Mouse (Mus musculus): ENCODE measurements around the gene Tsga13. TPM values are rescaled to one million over a fixed set of nuclear protein-coding genes. Genes with fewer than 3 reads are reported as not detected.
A peak's percentile ranks its signal among the peaks of the same experiment; 100 is the strongest.

The Tsga13 gene
- polyA plus RNA-seq (2016; fragmentation: Nextera tagmentation; extraction: Ambion mirVana), result not detected in 2 replicates

- ATAC-seq (ENCODE audit: low FRiP score, low read depth), result no peak
- no peaks in the 10 kb centered on the region for H3K4me1 ChIP-seq
Measured at GRCm38 (mm10) chr6:30915473-30915872, at the start of gene Tsga13. Gene Tsga13 (minus strand): TSS chr6:30915573.

DNA sequence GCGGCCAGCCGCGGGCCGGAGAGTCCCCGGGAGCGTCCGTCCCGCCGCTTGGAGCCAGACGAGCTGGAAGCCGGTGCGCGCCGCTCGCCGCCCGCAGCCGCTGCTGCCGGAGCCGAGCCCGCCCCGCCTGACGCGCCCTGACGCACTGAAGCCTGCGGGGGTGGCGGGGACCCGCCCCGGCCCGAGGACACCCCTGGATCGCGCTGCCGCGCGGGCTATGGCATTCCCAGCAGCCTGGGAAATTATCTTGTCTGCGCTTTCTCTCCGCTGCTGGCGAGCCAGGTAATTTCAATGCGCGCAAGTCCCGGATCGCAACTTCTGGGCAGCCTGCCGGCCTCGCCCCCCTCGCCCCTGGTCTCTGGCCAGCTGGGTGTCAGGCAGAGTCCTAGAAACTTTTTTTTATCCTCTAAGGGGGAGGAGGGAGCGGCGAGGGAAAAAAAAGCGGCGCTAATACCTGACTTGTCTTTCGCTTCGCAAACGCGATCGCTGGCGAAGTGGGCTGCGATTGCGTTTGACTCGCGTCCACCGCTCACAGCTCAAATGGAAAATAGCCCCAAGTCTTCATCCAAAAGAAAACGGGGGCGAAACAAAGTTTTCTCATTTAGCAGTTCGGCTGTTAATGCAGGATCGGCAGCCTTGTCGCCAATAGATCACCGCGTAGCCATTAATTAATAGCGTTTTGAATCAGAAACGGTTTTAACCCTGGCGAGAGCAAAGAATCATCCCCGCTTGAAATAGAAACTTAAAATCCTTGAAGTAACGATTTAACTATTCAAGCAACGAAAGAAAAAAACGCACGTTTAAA is 43.6 kb upstream of the Tsga13 start, which contains the start of gene Klf14:
Klf14 (minus strand) TSS at position 343 of the 805 bp plus-strand sequence.
- Histone ChIP-seq H3K9ac (peak within 1 kb of the TSS; percentile 33; the same call in 1 of the 2 replicates), H3K27ac (no peak within 1 kb of the TSS), H3K36me3 (peaks cover 3% of the 10 kb centered on the region; the same call in 1 of the 2 replicates), H3K9me3 (peaks cover 28% of the 10 kb centered on the region), H3K4me2 (replicated peaks) (peak within 1 kb of the TSS; percentile 82), H3K4me3 (peak within 1 kb of the TSS; percentile 48), H3K4me1 (peaks cover 3% of the 10 kb centered on the region; the same call in 1 of the 2 replicates), H3K27me3 (replicated peaks) (peaks cover 57% of the 10 kb centered on the region)
- ATAC-seq (ENCODE audit: low FRiP score, low read depth), result no peak
- WGBS, result under 1% methylated on average over 75 of the region's 75 CpGs

More at GRCm38 (mm10) chr6:30915473-30915872, at the start of gene Tsga13:
- Histone ChIP-seq H3K9ac (no peak within 1 kb of the TSS), H3K27me3 (replicated peaks) (no peaks in the 10 kb centered on the region), H3K4me2 (replicated peaks) (no peak within 1 kb of the TSS), H3K4me3 (no peak within 1 kb of the TSS), H3K9me3 (no peaks in the 10 kb centered on the region), H3K27ac (no peak within 1 kb of the TSS), H3K36me3 (no peaks in the 10 kb centered on the region)
- WGBS, result 97% methylated on average over 2 of the region's 2 CpGs

- H3K9me3 ChIP-seq, result peaks cover 28% of the 10 kb centered on the region
- WGBS, result 2% methylated on average over 84 of the region's 84 CpGs
- H3K4me1 ChIP-seq, result peaks cover 3% of the 10 kb centered on the region; the same call in 1 of the 2 replicates
- peak overlapping the region; percentile 48 for H3K4me3 ChIP-seq
- no peak overlapping the region for H3K27ac ChIP-seq
- peak overlapping the region; percentile 33; the same call in 1 of the 2 replicates for H3K9ac ChIP-seq
- peaks cover 57% of the 10 kb centered on the region for H3K27me3 ChIP-seq (replicated peaks)
- H3K4me2 ChIP-seq (replicated peaks), result peak overlapping the region; percentile 82
- ATAC-seq (ENCODE audit: low FRiP score, low read depth), result no peak
- peaks cover 3% of the 10 kb centered on the region; the same call in 1 of the 2 replicates for H3K36me3 ChIP-seq
Measured at GRCm38 (mm10) chr6:30957784-30958735, 42.7 kb upstream of the Tsga13 start.

- H3K4me3 ChIP-seq, result no peak overlapping the region
- H3K36me3 ChIP-seq, result no peaks in the 10 kb centered on the region
- no peak for ATAC-seq (ENCODE audit: low FRiP score, low read depth)
- 50% methylated on average over 5 of the region's 5 CpGs for WGBS
- no peaks in the 10 kb centered on the region for H3K9me3 ChIP-seq
- no peaks in the 10 kb centered on the region for H3K4me1 ChIP-seq
- H3K9ac ChIP-seq, result no peak overlapping the region
- H3K27ac ChIP-seq, result no peak overlapping the region
- no peaks in the 10 kb centered on the region for H3K27me3 ChIP-seq (replicated peaks)
- no peak overlapping the region for H3K4me2 ChIP-seq (replicated peaks)
Measured at GRCm38 (mm10) chr6:30939264-30939663, 23.9 kb upstream of the Tsga13 start.

DNA sequence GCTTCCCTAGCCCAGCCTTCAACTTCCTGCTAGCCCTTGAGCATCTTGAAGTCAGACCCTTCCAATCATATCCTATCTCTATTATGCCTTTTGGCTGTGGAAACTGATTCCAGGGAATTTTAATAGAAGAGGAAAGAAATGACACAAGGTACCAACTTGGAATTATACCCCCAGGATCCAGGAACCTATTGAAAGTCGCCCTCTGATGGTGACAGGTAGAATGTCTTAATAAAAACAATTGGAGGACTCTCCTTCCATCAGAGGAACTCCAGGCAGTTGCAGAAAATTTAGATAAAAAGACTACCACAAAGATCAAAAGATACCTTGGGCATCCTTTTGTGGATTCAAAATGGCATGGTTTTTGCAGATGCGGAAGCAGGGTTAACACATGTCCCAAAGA is 7.4 kb upstream of the Tsga13 start:
- H3K36me3 ChIP-seq, result no peaks in the 10 kb centered on the region
- H3K4me1 ChIP-seq, result no peaks in the 10 kb centered on the region; the same call in 1 of the 2 replicates
- no peak overlapping the region for H3K4me3 ChIP-seq
- no peak for ATAC-seq (ENCODE audit: low FRiP score, low read depth)
- no peak overlapping the region for H3K4me2 ChIP-seq (replicated peaks)
- no peak overlapping the region for H3K9ac ChIP-seq
- no peaks in the 10 kb centered on the region for H3K9me3 ChIP-seq
- WGBS, result 56% methylated on average over 2 of the region's 2 CpGs
- H3K27me3 ChIP-seq (replicated peaks), result no peaks in the 10 kb centered on the region
- no peak overlapping the region for H3K27ac ChIP-seq

- Histone ChIP-seq H3K4me2 (replicated peaks) (no peak overlapping the region), H3K27ac (no peak overlapping the region), H3K9ac (no peak overlapping the region), H3K4me3 (no peak overlapping the region), H3K27me3 (replicated peaks) (no peaks in the 10 kb centered on the region), H3K36me3 (no peaks in the 10 kb centered on the region), H3K4me1 (no peaks in the 10 kb centered on the region; the same call in 1 of the 2 replicates), H3K9me3 (no peaks in the 10 kb centered on the region)
- 71% methylated on average over 10 of the region's 11 CpGs for WGBS
- no peak for ATAC-seq (ENCODE audit: low FRiP score, low read depth)
Measured at GRCm38 (mm10) chr6:30921826-30922225, 6.5 kb upstream of the Tsga13 start.

DNA sequence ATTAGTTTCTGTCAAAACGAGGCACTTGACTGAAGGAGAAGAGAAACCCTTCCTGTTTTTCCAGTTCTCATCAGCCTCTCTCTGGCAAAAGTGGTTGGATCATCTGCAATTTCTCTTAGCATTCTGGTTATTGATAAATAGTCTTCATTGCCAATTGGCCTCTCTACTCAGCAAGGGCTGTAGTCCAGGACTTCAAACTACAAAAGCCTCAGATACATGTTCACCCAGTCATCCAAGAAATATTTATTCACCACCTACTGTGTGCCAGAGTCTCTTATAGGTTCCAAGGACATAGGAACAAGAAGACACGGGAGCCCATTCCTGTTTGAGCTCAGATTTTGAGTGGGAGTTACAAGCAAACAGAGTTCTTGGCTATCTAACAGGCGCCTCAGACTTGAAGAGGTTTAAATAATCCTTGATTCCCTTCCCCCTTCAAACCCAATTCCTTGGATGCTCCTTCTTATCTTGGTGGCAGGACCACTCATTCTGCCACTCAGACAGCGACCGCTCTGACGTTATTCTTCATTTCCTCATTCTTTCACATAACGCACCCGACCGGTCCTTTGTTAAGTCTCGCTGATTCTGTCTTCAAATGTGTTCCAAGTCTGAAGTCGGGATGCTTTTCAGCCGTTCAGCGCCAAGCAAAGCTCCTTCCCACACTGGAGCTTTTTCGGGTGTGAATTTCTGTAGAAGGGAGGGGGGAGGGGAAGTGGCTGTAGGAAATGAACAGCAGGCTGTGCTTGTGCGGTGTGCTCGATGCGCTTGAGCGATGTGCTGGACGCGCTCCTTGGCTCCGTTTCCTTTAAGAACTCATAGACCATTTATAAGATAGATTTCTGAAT is 5.7 kb upstream of the Tsga13 start:
- H3K4me1 ChIP-seq, result no peaks in the 10 kb centered on the region; the same call in 1 of the 2 replicates
- H3K4me3 ChIP-seq, result no peak overlapping the region
- no peaks in the 10 kb centered on the region for H3K36me3 ChIP-seq
- 0 out of 2 replicates have a peak overlapping the region, but pooled peaks have one; percentile 12 for H3K4me2 ChIP-seq (replicated peaks)
- no peaks in the 10 kb centered on the region for H3K27me3 ChIP-seq (replicated peaks)
- WGBS, result 67% methylated on average over 21 of the region's 21 CpGs
- no peak for ATAC-seq (ENCODE audit: low FRiP score, low read depth)
- no peak overlapping the region for H3K27ac ChIP-seq
- H3K9me3 ChIP-seq, result no peaks in the 10 kb centered on the region
- no peak overlapping the region for H3K9ac ChIP-seq

GRCm38 (mm10) chr6:30907970-30908369 is 7.4 kb downstream of the Tsga13 start:
- Histone ChIP-seq H3K9me3 (no peaks in the 10 kb centered on the region), H3K4me2 (replicated peaks) (no peak overlapping the region), H3K4me3 (no peak overlapping the region), H3K9ac (no peak overlapping the region), H3K4me1 (no peaks in the 10 kb centered on the region), H3K36me3 (no peaks in the 10 kb centered on the region), H3K27ac (no peak overlapping the region), H3K27me3 (replicated peaks) (no peaks in the 10 kb centered on the region)
- ATAC-seq (ENCODE audit: low FRiP score, low read depth), result no peak
- 46% methylated on average over 3 of the region's 3 CpGs for WGBS

- Histone ChIP-seq H3K9me3 (no peaks in the 10 kb centered on the region), H3K36me3 (no peaks in the 10 kb centered on the region), H3K9ac (no peak overlapping the region), H3K4me3 (no peak overlapping the region), H3K4me1 (no peaks in the 10 kb centered on the region), H3K4me2 (replicated peaks) (no peak overlapping the region), H3K27me3 (replicated peaks) (no peaks in the 10 kb centered on the region), H3K27ac (no peak overlapping the region)
- ATAC-seq (ENCODE audit: low FRiP score, low read depth), result no peak
- WGBS, result 63% methylated on average over 5 of the region's 5 CpGs
Measured at GRCm38 (mm10) chr6:30904911-30905310, 10.5 kb downstream of the Tsga13 start.

GRCm38 (mm10) chr6:30904033-30904432 is 11.3 kb downstream of the Tsga13 start:
- Histone ChIP-seq H3K27me3 (replicated peaks) (no peaks in the 10 kb centered on the region), H3K9me3 (no peaks in the 10 kb centered on the region), H3K36me3 (no peaks in the 10 kb centered on the region), H3K4me1 (no peaks in the 10 kb centered on the region), H3K4me3 (no peak overlapping the region), H3K4me2 (replicated peaks) (no peak overlapping the region), H3K27ac (no peak overlapping the region), H3K9ac (no peak overlapping the region)
- no peak for ATAC-seq (ENCODE audit: low FRiP score, low read depth)
- 47% methylated on average over 3 of the region's 3 CpGs for WGBS

GRCm38 (mm10) chr6:30897520-30897919 is 17.9 kb downstream of the Tsga13 start:
- Histone ChIP-seq H3K27me3 (replicated peaks) (no peaks in the 10 kb centered on the region), H3K4me3 (no peak overlapping the region), H3K4me2 (replicated peaks) (no peak overlapping the region), H3K9me3 (no peaks in the 10 kb centered on the region), H3K36me3 (no peaks in the 10 kb centered on the region), H3K27ac (no peak overlapping the region), H3K9ac (no peak overlapping the region), H3K4me1 (peaks cover 8% of the 10 kb centered on the region)
- WGBS, result 72% methylated on average over 6 of the region's 6 CpGs
- ATAC-seq (ENCODE audit: low FRiP score, low read depth), result no peak

Data from neural tube, embryonic 12.5 days (tissue).